Mouse (Mus musculus) layer of hippocampus, postnatal 25 days (tissue): ENCODE data around the gene Klk8. TPM values are rescaled to one million over a fixed set of nuclear protein-coding genes. Genes with fewer than 3 reads are reported as not detected.

ENCODE experiments used
- DNase-seq, 2 experiments: peaks; one replicate each; pipeline ENCODE4 v3.0.0; 2022; ENCODE audit warnings: mixed read lengths in 2 of 2, low spot score in 1 of 2; ENCODE audit errors: extremely low spot score in 1 of 2
- total RNA-seq, 2 experiments: library from RNA; stranded (reverse); gene quantifications; 2 replicates each; pipeline ENCODE4 v1.2.3; 2021

Klk8 gene
- total RNA-seq, 2 experiments from 2014 or later = 25.8 to 26.0 TPM

GRCm38 (mm10) chr7:43788096-43788495, 9.3 kb upstream of the Klk8 start:
- DNase-seq = no peak

GRCm38 (mm10) chr7:43789295-43789694, 8.1 kb upstream of the Klk8 start:
- DNase-seq = no peak

GRCm38 (mm10) chr7:43791591-43791990, 5.8 kb upstream of the Klk8 start, which contains the start of gene Klk9:
TSS of gene Klk9 (plus strand) at chr7:43791891.
- no peak for DNase-seq

DNA sequence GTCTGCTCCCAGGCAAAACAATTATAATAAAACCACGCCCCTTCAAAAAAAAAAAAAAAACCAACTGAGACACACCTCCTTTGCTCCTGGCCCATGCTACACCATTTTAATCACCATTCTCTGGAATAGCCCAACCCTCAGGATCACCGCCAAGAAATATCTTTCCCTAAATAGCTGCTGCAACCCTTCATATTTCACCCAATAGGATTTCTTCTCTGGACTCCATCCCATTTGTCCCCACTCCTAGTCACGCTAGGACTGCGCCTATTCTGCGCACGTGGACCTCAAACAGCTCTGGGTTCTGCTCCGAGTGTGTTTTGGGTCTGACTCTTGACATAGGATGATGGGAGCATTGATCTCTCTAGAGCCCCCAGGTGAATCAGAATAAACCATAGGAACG, 1.0 kb upstream of the Klk8 start:
- no peak for DNase-seq

GRCm38 (mm10) chr7:43797844-43798462, 576 bp downstream of the Klk8 start:
- DNase-seq = no peak

DNA sequence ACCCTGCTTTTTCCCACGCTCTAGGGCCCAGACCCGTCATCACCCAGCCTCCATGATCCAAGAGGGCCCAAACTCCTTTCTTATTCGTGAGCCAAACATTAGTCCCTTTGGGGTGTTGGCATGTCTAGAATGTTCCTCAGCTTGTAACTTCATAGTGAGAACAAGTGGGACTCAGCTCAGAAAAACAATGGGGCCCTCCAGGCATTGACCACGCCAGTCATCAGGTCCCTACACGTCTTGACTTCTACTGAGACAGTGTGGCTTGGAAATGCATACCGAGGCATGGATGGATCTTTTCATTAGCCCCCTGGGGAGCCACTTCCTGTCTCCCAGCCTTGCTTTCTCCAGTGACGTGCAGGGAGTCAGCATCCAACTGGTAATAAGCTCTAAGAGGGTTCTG, 2.5 kb downstream of the Klk8 start:
- DNase-seq = no peak

DNA sequence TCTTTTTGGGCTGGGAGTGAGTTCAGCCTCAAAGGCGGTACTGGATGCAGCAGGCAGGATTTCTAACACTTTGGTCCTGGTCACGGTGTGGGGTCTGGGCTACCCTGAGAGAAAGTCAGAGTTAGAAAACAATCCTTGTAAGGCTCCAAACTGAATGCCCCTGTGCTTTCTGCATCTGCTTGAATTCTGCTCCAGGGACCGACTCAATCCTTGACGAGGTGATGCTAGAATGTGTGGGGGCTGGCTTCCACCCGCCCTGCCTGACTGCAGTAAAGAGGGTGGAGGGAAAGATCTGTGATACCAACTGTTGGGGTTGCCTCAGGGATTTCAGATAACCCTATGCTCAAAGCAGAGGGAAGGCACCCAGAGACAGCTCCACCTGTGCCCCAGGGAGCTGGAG, 13.6 kb downstream of the Klk8 start, which contains the start of gene Klk7:
Gene Klk7, plus strand, starts transcription at position 301 of the 400 bp plus-strand sequence.
- DNase-seq = no peak

DNA sequence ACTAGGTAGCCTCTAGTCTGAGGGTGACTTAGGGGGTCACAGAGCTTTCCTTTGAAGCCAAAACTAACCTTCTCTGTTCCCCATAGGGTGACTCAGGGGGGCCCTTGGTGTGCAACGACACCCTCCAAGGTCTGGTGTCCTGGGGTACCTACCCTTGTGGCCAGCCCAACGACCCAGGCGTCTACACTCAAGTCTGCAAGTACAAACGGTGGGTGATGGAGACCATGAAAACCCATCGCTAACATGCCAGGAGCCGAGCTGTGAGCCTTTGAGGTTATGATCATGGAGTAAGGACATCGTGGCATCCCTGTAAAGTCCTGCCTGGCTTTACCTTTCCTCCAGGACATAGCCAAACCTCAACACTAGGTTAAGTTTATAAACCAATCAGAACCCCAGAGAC, 17.8 kb downstream of the Klk8 start:
- DNase-seq = no peak

DNA sequence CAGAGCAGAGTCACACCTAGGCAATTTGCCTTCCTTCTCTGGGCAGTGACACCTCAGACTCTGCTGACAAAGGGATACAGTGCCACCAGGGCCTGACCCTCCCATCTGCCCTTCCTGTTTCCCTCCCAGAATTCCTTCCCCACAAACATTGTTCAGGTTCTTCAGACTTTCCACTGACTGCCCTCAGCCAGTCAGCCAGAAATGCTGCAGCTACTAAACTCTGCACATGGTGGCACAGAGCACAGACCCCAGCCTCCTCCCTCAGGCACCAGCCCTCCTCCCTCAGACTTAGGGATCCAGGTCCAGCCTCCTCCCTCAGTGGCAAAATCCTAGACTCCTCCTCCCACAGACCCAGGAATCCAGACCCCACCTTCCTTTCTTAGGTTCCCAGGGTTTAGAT, 19.4 kb downstream of the Klk8 start:
- DNase-seq = no peak

GRCm38 (mm10) chr7:43821581-43821980, 24.2 kb downstream of the Klk8 start:
- DNase-seq = no peak

DNA sequence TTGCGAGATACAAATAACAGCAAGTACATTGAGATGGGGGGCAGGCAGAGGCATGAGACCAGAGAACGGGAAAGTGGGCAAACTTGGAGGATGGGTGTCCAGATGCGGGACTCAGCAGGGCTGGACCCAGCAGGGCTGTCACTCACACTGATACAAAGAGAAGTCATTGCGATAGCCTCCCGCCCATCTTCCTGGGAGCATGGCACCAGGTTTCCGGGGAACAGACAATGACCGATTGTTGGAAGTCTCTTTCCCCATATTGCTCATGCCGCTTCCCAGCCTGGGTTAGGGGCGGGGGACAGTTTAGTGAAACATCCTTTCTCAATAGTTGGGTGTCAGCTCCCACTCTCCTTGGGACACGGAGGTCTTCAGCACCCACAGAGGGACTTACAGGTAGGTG, 26.8 kb downstream of the Klk8 start, which contains the start of gene Klk6:
Gene Klk6, plus strand, starts transcription at position 301 of the 400 bp plus-strand sequence.
- no peak for DNase-seq

DNA sequence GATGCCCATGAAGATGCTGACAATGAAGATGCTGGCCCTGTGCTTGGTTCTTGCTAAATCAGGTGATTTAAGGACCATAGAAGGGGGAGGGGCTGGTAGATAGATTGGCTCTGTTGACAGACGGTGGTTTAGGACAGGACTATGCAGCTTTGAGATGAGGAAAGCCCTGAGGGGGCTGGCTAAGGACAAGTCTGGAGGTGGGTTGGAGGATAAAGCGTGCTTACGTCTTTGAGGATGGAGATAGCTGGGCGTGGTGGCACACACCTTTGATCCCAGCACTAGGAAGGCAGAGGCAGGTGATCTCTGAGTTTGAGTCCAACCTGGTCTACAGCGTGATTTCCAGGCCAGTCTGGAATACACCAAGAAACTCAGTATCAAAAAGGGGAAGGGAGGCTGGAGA, 28.7 kb downstream of the Klk8 start:
- DNase-seq = no peak

GRCm38 (mm10) chr7:43827706-43828105, 30.3 kb downstream of the Klk8 start:
- DNase-seq = no peak

DNA sequence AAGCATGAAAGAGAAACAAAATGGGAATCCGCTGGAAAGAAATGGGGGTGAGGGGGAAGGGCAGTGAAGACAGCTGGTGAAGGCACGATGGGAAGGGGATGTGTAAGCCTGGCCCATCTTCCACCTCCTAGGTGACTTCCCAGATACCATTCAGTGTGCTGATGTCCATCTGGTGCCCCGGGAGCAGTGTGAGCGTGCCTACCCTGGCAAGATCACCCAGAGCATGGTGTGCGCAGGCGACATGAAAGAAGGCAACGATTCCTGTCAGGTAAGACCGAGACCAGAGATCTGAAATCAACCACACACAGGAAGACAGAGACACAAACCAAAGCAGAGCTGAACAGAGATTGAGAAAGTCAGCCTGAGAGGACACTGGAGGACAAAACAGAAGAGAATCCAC, 31.6 kb downstream of the Klk8 start:
- DNase-seq = no peak

DNA sequence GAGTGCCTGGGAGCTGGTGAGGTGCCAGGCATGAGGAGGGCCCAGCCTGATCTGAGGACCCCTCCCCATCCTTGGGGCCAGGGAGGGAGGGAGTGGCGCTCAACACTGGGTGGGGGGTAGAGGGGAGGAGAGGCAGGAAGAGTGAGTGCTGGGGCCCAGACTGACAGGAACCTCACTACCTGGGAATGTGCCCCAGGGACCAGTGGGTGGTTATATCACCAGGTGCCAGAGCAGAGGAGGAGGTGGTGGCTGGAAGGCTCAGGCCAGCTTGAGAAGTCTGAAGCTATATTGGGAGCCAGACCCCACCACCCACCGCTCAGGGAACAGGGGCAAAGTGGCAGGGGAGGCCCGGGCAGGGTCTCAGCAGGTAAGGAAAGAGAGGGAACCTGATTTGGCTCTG, 44.3 kb downstream of the Klk8 start, which contains the start of gene Klk5:
Gene Klk5, plus strand, starts transcription at position 271 of the 400 bp plus-strand sequence.
- DNase-seq = no peak

GRCm38 (mm10) chr7:43843801-43844200, 46.4 kb downstream of the Klk8 start:
- no peak for DNase-seq

- DNase-seq = no peak
Measured at GRCm38 (mm10) chr7:43851616-43852015, 54.2 kb downstream of the Klk8 start.

Other genes with a start within 250 kb of the Klk8 start
- gene Zfp658, start 235.3 kb upstream of the Klk8 start, total RNA-seq = 1 to 10 TPM; 5.2 to 6.1 TPM
- 10 to 100 TPM; 21.6 to 25.3 TPM for gene Zfp719, start 218.0 kb upstream of the Klk8 start, total RNA-seq
- gene Zfp819, start 190.4 kb upstream of the Klk8 start, total RNA-seq = under 1 TPM in 1 of 2 experiments, not detected in 1; 0.20 TPM
- under 1 TPM in 1 of 2 experiments, not detected in 1; 0.12 TPM for gene Ceacam18, start 162.9 kb upstream of the Klk8 start, total RNA-seq
- gene Siglece, start 137.4 kb upstream of the Klk8 start, total RNA-seq = under 1 TPM; 0.45 to 0.98 TPM
- 10 to 100 TPM in 1 of 2 experiments, 1 to 10 TPM in 1; 8.8 to 11.6 TPM for gene Ctu1, start 125.6 kb upstream of the Klk8 start, total RNA-seq
- gene Klk14, start 107.2 kb upstream of the Klk8 start, total RNA-seq = not detected
- not detected for gene Klk13, start 85.0 kb upstream of the Klk8 start, total RNA-seq
- not detected for gene Klk12, start 28.7 kb upstream of the Klk8 start, total RNA-seq
- gene Klk11, start 23.0 kb upstream of the Klk8 start, total RNA-seq = not detected
- gene Klk10, start 16.5 kb upstream of the Klk8 start, total RNA-seq = 1 to 10 TPM in 1 of 2 experiments, under 1 TPM in 1; 0.39 to 1.4 TPM
- gene Klk9, start 5.7 kb upstream of the Klk8 start, total RNA-seq = under 1 TPM in 1 of 2 experiments, not detected in 1; 0.23 TPM
- under 1 TPM; 0.26 to 0.54 TPM for gene Klk7, start 13.7 kb downstream of the Klk8 start, total RNA-seq
- gene Klk6, start 26.9 kb downstream of the Klk8 start, total RNA-seq = not detected
- gene Klk5, start 44.4 kb downstream of the Klk8 start, total RNA-seq = not detected
- gene Klk4, start 83.6 kb downstream of the Klk8 start, total RNA-seq = not detected
- not detected for gene Klk15, start 136.2 kb downstream of the Klk8 start, total RNA-seq
- gene Klk1b8, start 153.1 kb downstream of the Klk8 start, total RNA-seq = not detected
- gene Klk1b1, start 169.2 kb downstream of the Klk8 start, total RNA-seq = not detected
- not detected for gene Klk1b9, start 178.5 kb downstream of the Klk8 start, total RNA-seq
- gene Klk1b11, start 198.3 kb downstream of the Klk8 start, total RNA-seq = not detected
- not detected for gene Klk1b26, start 214.6 kb downstream of the Klk8 start, total RNA-seq